Mouse (Mus musculus): Measurements from ENCODE around the gene Cfhr2. TPM values are rescaled to one million over a fixed set of nuclear protein-coding genes. Genes with fewer than 3 reads are reported as not detected.
"Not testable (repeated sequence)": the region's sequence is repeated elsewhere in the genome, so short reads cannot be mapped to it uniquely, and the experiment has no call there.

The Cfhr2 gene
- under 1 TPM in 1 of 4 experiments, not detected in 3; 0.21 TPM for total RNA-seq (2022)

DNA sequence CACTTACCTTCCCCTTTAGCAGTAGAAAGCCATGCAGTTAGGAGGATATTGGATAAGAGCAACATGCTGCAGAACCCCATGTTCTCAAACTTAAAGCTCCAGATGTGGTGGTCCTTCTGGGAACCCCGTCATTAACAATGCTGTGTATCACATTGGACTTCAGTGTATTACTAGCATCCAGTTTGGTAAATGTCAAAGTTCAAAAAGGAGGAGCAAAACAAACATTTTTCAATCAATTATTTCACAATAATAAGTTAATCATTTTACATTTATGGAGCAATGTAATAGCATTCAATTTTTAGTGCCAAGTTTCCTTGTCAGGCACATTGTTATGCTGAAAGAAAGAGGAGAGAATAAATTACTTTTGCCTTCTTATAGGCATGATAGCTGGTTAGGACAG lies at the start of gene Cfhr2:
Gene Cfhr2, minus strand, starts transcription at position 155 of the 400 bp plus-strand sequence.
- no peak for DNase-seq (ENCODE audit: low spot score in 2 of 2)

DNA sequence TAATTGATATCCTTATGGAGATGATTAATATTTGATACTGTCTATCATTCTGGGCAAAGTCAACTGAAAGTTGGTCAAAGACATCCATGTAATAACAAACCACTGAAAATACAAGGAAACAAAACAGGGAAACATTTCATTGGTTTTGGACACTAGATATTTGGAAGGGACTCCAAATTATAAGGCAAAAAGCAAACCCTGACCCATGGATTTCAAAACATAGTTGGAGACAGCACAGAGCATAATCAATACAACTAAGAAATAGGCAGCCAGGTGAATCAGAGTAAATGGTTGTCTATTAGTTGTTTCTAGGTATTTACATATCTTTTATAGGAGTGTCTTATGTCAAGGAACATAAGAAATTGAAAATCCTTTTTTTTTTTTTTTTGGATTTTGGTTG lies 5.2 kb upstream of the Cfhr2 start:
- no peak for DNase-seq (ENCODE audit: low spot score in 2 of 2)

DNA sequence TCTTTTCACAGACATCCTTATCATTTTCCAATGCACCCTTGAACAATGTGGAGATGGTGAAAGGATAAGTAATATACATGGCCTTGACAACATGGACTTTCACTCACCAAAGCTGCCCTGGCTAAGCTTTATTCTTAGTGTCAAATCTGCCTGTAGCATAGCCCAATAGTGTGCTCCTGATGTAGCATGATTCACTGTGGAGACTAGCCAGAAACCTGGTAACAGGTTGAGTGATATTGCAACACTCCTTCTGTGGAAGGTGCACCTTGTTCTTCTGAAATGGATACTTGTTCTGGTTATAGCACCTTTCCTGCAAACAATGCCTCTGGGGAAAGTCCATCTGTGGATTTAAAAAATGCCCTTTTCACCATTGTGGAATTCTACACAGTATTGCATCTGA lies 1.7 kb upstream of the Cfhr2 start:
- no peak for DNase-seq (ENCODE audit: low spot score in 2 of 2)

DNA sequence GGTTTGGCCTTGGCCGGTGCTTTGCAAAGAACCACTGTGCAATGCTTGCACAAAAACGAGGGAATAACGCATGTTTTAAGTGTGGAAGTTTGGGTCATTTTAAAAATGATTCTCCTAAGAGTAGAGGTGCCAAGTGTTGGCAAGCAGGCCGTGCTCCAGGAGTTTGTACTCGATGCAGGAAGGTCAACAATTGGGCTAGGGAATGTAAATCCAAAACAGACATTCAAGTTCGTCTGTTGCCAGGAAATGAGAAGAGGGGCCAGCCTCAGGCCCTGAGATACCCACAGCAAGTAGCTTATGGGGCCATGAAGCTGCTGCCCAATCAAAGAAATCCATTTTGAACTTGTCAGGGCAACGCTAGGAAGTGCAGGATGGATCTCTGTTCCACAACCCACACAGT lies 18.8 kb downstream of the Cfhr2 start:
- no peak for DNase-seq (ENCODE audit: low spot score in 2 of 2)

DNA sequence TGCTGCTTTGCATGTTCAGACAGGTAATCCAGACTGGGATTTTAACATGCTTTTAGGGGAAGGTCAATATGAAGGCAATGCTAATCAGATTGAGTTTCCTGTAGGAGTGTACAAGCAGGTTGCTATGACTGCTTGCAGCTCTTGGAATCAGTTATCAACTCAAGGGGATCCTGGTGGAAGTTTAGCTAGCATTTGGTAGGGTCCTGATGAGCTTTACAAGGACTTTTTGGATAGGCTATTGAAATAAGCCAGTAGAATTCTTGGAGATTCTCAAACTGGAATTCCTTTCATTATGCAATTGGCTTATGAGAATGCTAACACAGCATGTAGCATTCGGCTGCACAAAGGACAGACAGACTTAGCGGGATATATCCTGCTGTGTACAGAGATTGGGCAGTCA lies 19.2 kb downstream of the Cfhr2 start:
- DNase-seq (ENCODE audit: low spot score in 2 of 2): no peak

DNA sequence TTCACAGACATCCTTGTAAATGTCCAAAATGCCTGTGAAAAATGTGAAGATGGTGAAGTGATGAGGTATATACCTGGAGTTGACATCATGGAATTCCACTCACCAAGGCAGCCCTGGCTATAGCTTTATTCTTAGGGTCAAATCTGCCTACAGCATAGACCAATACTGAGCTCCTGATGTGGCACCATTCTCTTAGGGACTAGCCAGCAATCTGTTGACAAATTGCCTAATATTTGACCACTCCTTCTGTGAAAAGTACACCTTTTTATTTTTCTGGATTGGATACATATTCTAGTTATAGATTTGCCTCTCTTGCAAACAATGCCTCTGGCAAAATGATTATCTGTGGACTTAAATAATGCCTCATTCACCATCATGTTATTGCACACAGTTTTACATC lies 49.9 kb downstream of the Cfhr2 start:
- DNase-seq (ENCODE audit: low spot score in 2 of 2): no peak

DNA sequence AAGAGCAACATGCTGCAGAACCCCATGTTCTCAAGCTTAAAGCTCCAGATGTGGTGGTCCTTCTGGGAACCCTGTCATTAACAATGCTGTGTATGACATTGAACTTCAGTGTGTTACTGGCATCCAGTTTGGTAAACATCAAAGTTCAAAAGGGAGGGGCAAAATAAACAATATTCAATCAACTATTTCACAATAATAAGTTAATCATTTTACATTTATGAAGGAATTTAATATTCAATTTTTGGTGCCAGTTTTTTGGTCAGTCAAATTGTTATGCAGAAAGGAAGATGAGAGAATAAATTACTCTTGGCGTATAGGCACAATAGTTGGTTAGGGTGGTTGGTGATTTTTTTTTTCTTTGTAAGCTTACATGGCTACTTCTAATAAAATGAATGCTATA lies 77.4 kb downstream of the Cfhr2 start, which contains the start of gene Gm4788:
Gene Gm4788, minus strand, starts transcription at position 101 of the 400 bp plus-strand sequence.
- no peak for DNase-seq (ENCODE audit: low spot score in 2 of 2)

DNA sequence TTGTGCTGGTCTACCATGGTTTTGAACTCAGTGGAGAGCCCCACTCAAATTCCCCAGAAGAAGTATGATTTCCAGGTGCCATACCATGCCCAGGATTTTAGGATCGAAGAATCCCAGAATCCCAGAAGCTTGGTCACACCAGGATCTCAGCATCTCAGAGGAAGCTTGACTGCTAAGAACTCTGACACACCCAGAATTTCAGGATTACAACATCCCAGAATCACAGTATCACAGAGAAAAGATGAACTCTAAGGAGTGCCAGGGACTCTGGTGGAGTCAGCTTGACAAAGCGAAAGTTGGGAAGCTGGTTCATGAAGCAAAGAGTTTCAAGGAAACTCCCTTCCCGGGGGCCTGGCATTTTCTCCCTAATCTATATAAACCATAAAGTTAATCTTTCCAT lies 88.6 kb downstream of the Cfhr2 start:
- not testable (repeated sequence) for DNase-seq (ENCODE audit: low spot score in 2 of 2)

Other genes with a start within 250 kb of the Cfhr2 start
- not detected for gene Gm4788, start 77.5 kb downstream of the Cfhr2 start, total RNA-seq (2022)